9 mouse cellular contexts compared by ENCODE assay signal in genomic region chr14:25872461-25873415, GRCm38 (mm10). TPM values are rescaled to one million over a fixed set of nuclear protein-coding genes. Genes with fewer than 3 reads are reported as not detected.
DNase-seq lines count a peak whose midpoint lies in the region; TF ChIP-seq lines count a peak whose summit lies in the region.
"Had no signal": no experiment of that assay in that cellular context is flagged by ENCODE, and none has a peak within 500 bp of the region (broad histone marks: within the 10 kb centered on the region; RNA-seq: fewer than 3 reads in every experiment).

No protein-coding gene starts in this region.

- no peak overlapping the region for H3K4me3 ChIP-seq in gastrocnemius, adult 2 months
- H3K4me3 ChIP-seq: limb, embryonic 12.5 days had no signal

- intact Hi-C loops in gastrocnemius, adult 2 months (cut with DNase I), result no loop called here
- intact Hi-C loops in gastrocnemius, postnatal 36 days (cut with DNase I), result loop anchor here (10.0 kb wide), 1 partner anchor 58 kb away; no protein-coding TSS in a partner anchor

- TF ChIP-seq CTCF in gastrocnemius, adult 2 months (IDR thresholded peaks at IDR 0.05), result no peak

- peak; percentile 51 for DNase-seq in gastrocnemius, adult 2 months
- DNase-seq in gastrocnemius, postnatal 36 days, result no peak
- DNase-seq in MN1 (ENCODE audit: low spot score), result peak; percentile 54
- peak; percentile 75 to 78 for DNase-seq in cerebellum, postnatal 10 days
- peak; percentile 42 for DNase-seq in kidney, postnatal 14 days
- DNase-seq in lung, postnatal 36 days, result peak; percentile 67
- no peak for DNase-seq in embryo, embryonic 9.5 days (ENCODE audit: extremely low spot score)
- no peak for DNase-seq in urinary bladder, postnatal 36 days (ENCODE audit: low spot score in 2 of 2)

- H3K27ac ChIP-seq in gastrocnemius, adult 2 months, result peak overlapping the region; percentile 60
- H3K27ac ChIP-seq: limb, embryonic 12.5 days had no signal

RNA-seq across cellular contexts. Expression of gene Plac9a, which starts 30.2 kb away (rescaled TPM):
- 1 to 10 TPM; 2.6 to 3.6 TPM for total RNA-seq in gastrocnemius, adult 2 months (2021)
- 1 to 10 TPM; 2.1 to 2.9 TPM for total RNA-seq in gastrocnemius, postnatal 36 days (2021)

RNA-seq across cellular contexts. Expression of gene Anxa11, which starts 30.8 kb away (rescaled TPM):
- total RNA-seq in gastrocnemius, adult 2 months (2021), result 10 to 100 TPM; 97.4 to 99.1 TPM
- 10 to 100 TPM; 90.7 to 93.7 TPM for total RNA-seq in gastrocnemius, postnatal 36 days (2021)

RNA-seq across cellular contexts. Expression of gene Tmem254a, which starts 54.7 kb away (rescaled TPM):
- total RNA-seq in gastrocnemius, adult 2 months (2021), result under 1 TPM; 0.15 to 0.50 TPM
- total RNA-seq in gastrocnemius, postnatal 36 days (2021), result under 1 TPM; 0.27 to 0.56 TPM

Comparison
In these comparisons a context has a peak if more than half of its experiments do, and no peak if none do; other contexts are left out.
1. DNase-seq: peak in gastrocnemius, adult 2 months (single experiment), MN1 (single experiment), cerebellum, postnatal 10 days (2 of 2), kidney, postnatal 14 days (single experiment) and lung, postnatal 36 days (single experiment); none in gastrocnemius, postnatal 36 days (0 of 2), embryo, embryonic 9.5 days (single experiment) and urinary bladder, postnatal 36 days (0 of 2).